Mouse (Mus musculus): ENCODE data around the gene Tspan18.

Gene Tspan18

DNA sequence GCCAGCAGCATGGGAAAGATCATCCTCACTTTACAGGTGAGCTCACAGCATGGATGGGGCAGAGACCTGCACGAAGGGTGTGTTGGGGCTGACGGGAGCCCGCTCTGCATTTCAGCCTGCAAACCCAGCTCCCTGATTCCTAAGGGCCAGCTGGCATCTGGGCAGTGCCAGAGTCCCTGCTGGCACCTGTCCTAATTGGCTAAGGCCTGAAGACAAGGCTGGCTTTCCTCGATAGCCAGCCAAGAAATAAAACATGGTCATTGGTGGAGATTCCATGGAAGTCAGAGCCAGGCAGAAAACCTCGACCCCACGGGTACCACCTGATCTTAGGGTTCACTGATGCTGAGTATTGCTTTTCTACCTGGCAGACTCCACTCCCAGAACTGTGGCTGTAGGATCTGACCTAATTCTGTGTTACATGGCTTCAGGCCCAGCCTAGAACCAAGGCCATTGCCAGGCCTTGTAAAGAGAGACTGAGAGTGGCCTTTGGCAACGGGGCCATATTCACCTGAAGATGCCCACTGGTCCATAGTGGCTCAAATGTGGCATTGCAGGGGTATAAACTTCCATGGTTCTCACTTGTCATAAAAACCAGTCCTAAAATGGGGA is 181.3 kb downstream of the Tspan18 start:
- no peak for DNase-seq

DNA sequence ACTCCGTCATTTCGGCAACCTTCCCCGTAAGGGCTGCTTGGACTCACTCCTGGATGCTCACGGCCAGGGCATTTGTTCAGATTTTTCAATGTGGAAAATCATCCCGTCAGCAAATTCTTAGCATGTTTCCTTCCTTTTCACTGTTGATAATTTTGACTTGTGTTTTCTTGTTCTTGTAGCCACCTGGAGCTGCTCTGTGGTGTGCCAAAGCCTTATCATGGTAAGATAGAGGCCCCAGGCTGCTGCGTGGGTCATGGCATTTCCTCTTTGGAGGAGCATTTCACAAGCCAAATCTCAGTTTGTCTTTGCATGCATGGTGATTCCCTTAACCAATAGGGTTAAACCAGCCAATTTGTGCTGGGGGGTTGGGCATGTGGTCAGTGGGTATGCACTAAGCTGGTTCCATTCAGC is 182.1 kb downstream of the Tspan18 start:
- DNase-seq, result no peak
